Mouse (Mus musculus): ENCODE data around the gene Gm44503. TPM values are rescaled to one million over a fixed set of nuclear protein-coding genes. Genes with fewer than 3 reads are reported as not detected.

Gene Gm44503
- polyA plus RNA-seq, 1 experiment from 2014 or later, result not detected

DNA sequence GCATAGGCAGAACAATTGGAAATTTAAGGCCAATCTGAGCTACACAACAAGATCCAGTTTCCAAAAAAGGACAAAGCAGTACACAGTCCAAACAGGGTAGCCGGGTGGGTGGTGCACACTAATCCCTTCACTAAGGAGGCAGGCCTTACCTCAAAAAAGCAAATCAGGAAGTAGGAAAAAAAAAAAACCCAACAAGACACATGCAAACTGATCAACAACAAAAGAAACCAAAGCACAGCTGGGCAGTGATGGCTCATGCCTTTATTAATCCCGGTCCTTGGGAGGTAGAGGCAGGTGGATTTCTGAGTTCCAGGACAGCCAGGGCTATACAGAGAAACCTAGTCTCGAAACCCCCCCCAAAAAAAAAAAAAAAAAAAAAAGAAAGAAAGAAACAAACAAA is 29.1 kb downstream of the Gm44503 start:
- H3K9me3 ChIP-seq (replicated peaks; ENCODE audit: control insufficient read depth, low read length, poor library complexity, severe bottlenecking), result no peaks in the 10 kb centered on the region
- no peak overlapping the region for H3K27ac ChIP-seq (ENCODE audit: low read length)
- no peak overlapping the region for H3K4me3 ChIP-seq (ENCODE audit: low read depth, low read length)
- no peak overlapping the region for H3K4me2 ChIP-seq (ENCODE audit: low read length)
- H3K36me3 ChIP-seq (ENCODE audit: control insufficient read depth, insufficient read depth, low read length), result no peaks in the 10 kb centered on the region
- no peaks in the 10 kb centered on the region for H3K27me3 ChIP-seq (ENCODE audit: control insufficient read depth, insufficient read depth, low read depth, low read length)
- 67% methylated on average over 3 of the region's 3 CpGs for WGBS
- no peak for ATAC-seq
- no peak overlapping the region for H3K9ac ChIP-seq (ENCODE audit: low read depth, low read length)
- H3K4me1 ChIP-seq (ENCODE audit: control insufficient read depth, insufficient read depth, low read length), result peaks cover 17% of the 10 kb centered on the region

DNA sequence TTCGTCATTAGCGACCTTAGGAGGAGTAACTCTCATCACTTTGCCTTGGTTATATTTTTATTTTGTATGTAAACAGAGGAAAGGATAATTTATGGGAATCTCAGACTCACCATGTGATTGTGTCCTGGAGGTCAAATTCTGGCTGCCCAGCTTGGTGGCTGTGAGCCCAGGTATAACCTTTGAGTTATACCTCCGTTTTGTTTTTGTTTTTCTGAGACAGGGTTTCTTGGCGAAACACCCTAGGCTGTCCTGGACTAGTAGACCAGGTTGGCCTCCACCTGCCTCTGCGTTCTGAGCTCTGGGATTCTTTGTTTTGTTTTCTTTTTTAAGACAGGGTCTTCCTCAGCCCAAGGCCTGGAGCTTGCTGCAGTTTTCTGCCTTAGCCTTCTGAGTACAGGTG is 30.1 kb downstream of the Gm44503 start:
- 90% methylated on average over 5 of the region's 5 CpGs for WGBS
- no peaks in the 10 kb centered on the region for H3K9me3 ChIP-seq (replicated peaks; ENCODE audit: control insufficient read depth, low read length, poor library complexity, severe bottlenecking)
- H3K27me3 ChIP-seq (ENCODE audit: control insufficient read depth, insufficient read depth, low read depth, low read length), result no peaks in the 10 kb centered on the region
- H3K4me2 ChIP-seq (ENCODE audit: low read length), result no peak overlapping the region
- H3K4me1 ChIP-seq (ENCODE audit: control insufficient read depth, insufficient read depth, low read length), result peaks cover 17% of the 10 kb centered on the region
- no peak overlapping the region for H3K9ac ChIP-seq (ENCODE audit: low read depth, low read length)
- no peak overlapping the region for H3K4me3 ChIP-seq (ENCODE audit: low read depth, low read length)
- H3K27ac ChIP-seq (ENCODE audit: low read length), result no peak overlapping the region
- H3K36me3 ChIP-seq (ENCODE audit: control insufficient read depth, insufficient read depth, low read length), result no peaks in the 10 kb centered on the region
- ATAC-seq, result no peak

DNA sequence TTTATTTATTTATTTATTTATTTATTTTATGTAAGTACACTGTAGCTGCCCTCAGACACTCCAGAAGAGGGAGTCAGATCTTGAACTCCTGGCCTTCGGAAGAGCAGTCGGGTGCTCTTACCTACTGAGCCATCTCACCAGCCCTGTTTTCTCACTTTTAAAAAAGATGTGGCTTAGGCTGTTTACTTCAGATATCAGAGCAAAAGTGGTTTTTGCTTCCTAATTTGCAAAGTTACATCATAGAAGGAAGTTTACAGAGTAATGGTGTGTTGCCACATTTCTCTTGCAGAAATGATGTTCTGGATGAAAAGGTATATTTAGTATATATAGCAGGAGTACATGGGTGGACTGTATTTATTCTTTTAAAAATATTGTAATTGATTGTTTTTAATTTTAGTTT is 32.8 kb downstream of the Gm44503 start:
- Histone ChIP-seq H3K4me2 (ENCODE audit: low read length) (no peak overlapping the region), H3K4me3 (ENCODE audit: low read depth, low read length) (no peak overlapping the region), H3K27me3 (ENCODE audit: control insufficient read depth, insufficient read depth, low read depth, low read length) (no peaks in the 10 kb centered on the region), H3K36me3 (ENCODE audit: control insufficient read depth, insufficient read depth, low read length) (no peaks in the 10 kb centered on the region), H3K27ac (ENCODE audit: low read length) (no peak overlapping the region), H3K9me3 (replicated peaks; ENCODE audit: control insufficient read depth, low read length, poor library complexity, severe bottlenecking) (no peaks in the 10 kb centered on the region), H3K9ac (ENCODE audit: low read depth, low read length) (no peak overlapping the region), H3K4me1 (ENCODE audit: control insufficient read depth, insufficient read depth, low read length) (peaks cover 5% of the 10 kb centered on the region)
- WGBS, result 90% methylated on average over 2 of the region's 2 CpGs
- no peak for ATAC-seq

DNA sequence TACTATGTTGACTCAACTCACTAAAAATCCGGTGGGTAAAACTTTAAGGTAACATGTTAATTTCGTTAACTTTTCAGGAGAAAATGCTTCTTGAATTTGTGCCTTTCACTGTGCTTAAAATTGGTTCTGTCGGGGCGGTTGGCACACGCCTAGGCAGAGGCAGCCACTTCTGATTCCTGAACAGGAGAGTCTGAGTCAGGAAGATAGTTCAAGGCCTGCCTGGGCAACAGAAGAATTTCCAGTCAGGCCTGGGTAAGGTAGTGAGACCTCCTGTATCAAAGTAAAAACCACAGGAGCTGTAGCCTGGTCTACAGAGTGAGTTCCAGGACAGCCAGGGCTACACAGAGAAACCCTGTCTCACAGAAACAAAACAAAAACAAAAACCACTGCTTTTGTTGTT is 33.9 kb downstream of the Gm44503 start:
- WGBS, result 90% methylated on average over 5 of the region's 5 CpGs
- no peaks in the 10 kb centered on the region for H3K9me3 ChIP-seq (replicated peaks; ENCODE audit: control insufficient read depth, low read length, poor library complexity, severe bottlenecking)

DNA sequence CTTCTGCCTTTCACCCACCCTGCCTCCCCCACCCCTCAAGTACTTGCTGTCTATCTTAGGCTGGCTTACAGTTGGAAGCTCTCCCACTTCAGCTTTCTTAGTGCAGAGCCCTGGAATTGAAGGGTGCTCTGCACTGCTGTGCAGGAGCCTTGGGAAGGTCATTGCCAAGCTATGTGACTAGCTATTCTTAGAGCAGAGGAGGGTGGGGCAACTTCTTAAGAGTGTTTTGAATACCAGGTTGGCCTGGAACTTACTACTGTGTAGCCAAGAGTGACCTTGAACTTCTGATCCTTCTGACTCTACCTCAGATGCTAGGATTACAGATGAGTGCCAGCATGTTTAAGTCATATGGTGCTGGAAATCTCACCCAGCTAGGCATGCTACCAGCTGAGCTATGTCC is 37.5 kb downstream of the Gm44503 start:
- no peaks in the 10 kb centered on the region for H3K27me3 ChIP-seq (ENCODE audit: control insufficient read depth, insufficient read depth, low read depth, low read length)
- H3K4me1 ChIP-seq (ENCODE audit: control insufficient read depth, insufficient read depth, low read length), result no peaks in the 10 kb centered on the region
- H3K36me3 ChIP-seq (ENCODE audit: control insufficient read depth, insufficient read depth, low read length), result 0 out of 2 replicates have a peak, but pooled peaks cover 3% of the 10 kb centered on the region
- no peak overlapping the region for H3K27ac ChIP-seq (ENCODE audit: low read length)
- ATAC-seq, result no peak
- H3K4me2 ChIP-seq (ENCODE audit: low read length), result no peak overlapping the region
- no peaks in the 10 kb centered on the region for H3K9me3 ChIP-seq (replicated peaks; ENCODE audit: control insufficient read depth, low read length, poor library complexity, severe bottlenecking)
- no peak overlapping the region for H3K9ac ChIP-seq (ENCODE audit: low read depth, low read length)
- H3K4me3 ChIP-seq (ENCODE audit: low read depth, low read length), result no peak overlapping the region

More for the DNA sequence above, 33.9 kb downstream of the Gm44503 start:
- Histone ChIP-seq H3K4me1 (ENCODE audit: control insufficient read depth, insufficient read depth, low read length) (no peaks in the 10 kb centered on the region), H3K36me3 (ENCODE audit: control insufficient read depth, insufficient read depth, low read length) (0 out of 2 replicates have a peak, but pooled peaks cover under 1% of the 10 kb centered on the region), H3K4me2 (ENCODE audit: low read length) (no peak overlapping the region), H3K9ac (ENCODE audit: low read depth, low read length) (no peak overlapping the region), H3K27me3 (ENCODE audit: control insufficient read depth, insufficient read depth, low read depth, low read length) (no peaks in the 10 kb centered on the region), H3K27ac (ENCODE audit: low read length) (no peak overlapping the region), H3K4me3 (ENCODE audit: low read depth, low read length) (no peak overlapping the region)
- no peak for ATAC-seq

DNA sequence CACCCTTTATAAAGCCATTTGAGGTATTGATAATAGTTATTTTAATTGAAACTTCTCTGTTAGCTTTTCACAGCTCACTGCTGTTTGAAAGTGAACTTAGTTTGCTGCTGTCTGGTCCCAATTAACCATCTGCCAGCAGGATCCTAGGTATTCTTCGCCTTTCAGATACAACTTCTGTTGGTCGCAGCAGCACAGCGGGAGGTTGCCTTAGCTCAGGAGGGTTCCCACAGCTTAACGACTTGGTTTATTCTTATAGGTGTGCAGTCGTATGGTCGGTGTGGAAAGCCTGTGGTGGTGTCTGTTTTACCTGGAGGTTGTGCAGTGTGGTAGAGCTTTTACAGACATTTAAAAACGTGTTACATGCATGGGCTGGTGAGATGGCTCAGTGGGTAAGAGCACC is 38.2 kb downstream of the Gm44503 start:
- Histone ChIP-seq H3K4me1 (ENCODE audit: control insufficient read depth, insufficient read depth, low read length) (no peaks in the 10 kb centered on the region), H3K4me2 (ENCODE audit: low read length) (no peak overlapping the region), H3K27ac (ENCODE audit: low read length) (no peak overlapping the region), H3K27me3 (ENCODE audit: control insufficient read depth, insufficient read depth, low read depth, low read length) (no peaks in the 10 kb centered on the region), H3K9ac (ENCODE audit: low read depth, low read length) (no peak overlapping the region), H3K9me3 (replicated peaks; ENCODE audit: control insufficient read depth, low read length, poor library complexity, severe bottlenecking) (no peaks in the 10 kb centered on the region), H3K36me3 (ENCODE audit: control insufficient read depth, insufficient read depth, low read length) (0 out of 2 replicates have a peak, but pooled peaks cover 3% of the 10 kb centered on the region), H3K4me3 (ENCODE audit: low read depth, low read length) (no peak overlapping the region)
- 60% methylated on average over 7 of the region's 7 CpGs for WGBS
- ATAC-seq, result no peak

DNA sequence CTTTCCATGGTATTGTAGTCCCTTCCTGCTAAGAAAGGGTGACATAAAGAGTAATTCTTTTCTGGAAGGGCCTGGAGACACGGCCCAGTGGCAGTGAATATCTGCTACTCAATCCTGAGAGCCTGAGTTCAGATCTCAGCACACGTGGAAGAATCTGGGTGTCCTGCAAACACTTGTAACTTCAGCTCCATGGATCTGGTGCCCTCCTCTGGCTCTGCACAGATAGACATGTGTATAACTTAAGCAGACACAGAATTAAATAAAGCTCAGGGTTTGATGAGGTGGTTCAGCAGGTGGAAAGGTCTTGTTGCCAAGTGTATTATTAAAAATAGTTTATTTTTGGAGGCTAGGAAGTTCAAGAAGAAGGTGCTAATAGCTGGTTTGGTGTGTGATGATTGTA is 41.8 kb downstream of the Gm44503 start:
- no peak overlapping the region for H3K27ac ChIP-seq (ENCODE audit: low read length)
- WGBS, result 77% methylated on average over 2 of the region's 2 CpGs
- no peaks in the 10 kb centered on the region for H3K9me3 ChIP-seq (replicated peaks; ENCODE audit: control insufficient read depth, low read length, poor library complexity, severe bottlenecking)
- no peaks in the 10 kb centered on the region for H3K27me3 ChIP-seq (ENCODE audit: control insufficient read depth, insufficient read depth, low read depth, low read length)
- peaks cover 6% of the 10 kb centered on the region for H3K36me3 ChIP-seq (ENCODE audit: control insufficient read depth, insufficient read depth, low read length)
- no peaks in the 10 kb centered on the region for H3K4me1 ChIP-seq (ENCODE audit: control insufficient read depth, insufficient read depth, low read length)
- H3K9ac ChIP-seq (ENCODE audit: low read depth, low read length), result no peak overlapping the region
- no peak overlapping the region for H3K4me3 ChIP-seq (ENCODE audit: low read depth, low read length)
- no peak overlapping the region for H3K4me2 ChIP-seq (ENCODE audit: low read length)
- no peak for ATAC-seq

DNA sequence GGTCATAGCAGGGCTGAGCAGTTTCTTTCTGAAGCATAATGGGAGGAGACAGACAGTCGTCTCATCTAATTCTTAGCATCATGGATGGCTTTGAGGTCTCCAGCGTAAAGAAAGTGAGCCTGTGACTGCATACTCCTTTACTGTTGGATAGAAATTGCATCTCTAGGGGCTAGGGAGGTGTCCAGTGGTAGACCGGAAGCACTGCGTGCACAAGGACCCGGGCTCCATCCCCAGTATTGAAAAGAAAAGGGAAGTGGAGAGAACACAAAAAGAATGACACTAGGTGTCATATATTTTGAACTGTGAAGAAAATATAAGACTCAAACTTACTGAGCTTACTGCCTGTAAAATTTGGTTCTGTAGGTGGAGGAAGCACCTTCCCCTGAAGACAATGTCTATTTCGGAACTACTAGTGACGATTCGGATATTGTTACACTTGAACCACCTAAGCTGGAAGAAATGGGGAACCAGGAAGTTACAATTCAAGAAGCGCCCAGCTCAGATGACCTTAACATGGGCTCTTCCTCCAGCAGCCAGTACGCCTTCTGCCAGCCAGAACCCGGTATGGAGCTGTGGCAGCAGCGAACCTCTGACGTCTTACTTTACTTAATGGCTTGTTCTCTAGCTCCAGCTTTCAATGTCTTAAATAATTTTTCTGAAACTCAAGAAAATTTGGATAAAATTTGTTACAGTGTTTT is 42.8 kb downstream of the Gm44503 start:
- H3K4me3 ChIP-seq (ENCODE audit: low read depth, low read length), result no peak overlapping the region
- 90% methylated on average over 13 of the region's 13 CpGs for WGBS
- no peak for ATAC-seq
- H3K4me2 ChIP-seq (ENCODE audit: low read length), result no peak overlapping the region
- H3K36me3 ChIP-seq (ENCODE audit: control insufficient read depth, insufficient read depth, low read length), result peaks cover 11% of the 10 kb centered on the region
- H3K4me1 ChIP-seq (ENCODE audit: control insufficient read depth, insufficient read depth, low read length), result no peaks in the 10 kb centered on the region
- no peak overlapping the region for H3K27ac ChIP-seq (ENCODE audit: low read length)
- H3K27me3 ChIP-seq (ENCODE audit: control insufficient read depth, insufficient read depth, low read depth, low read length), result no peaks in the 10 kb centered on the region
- H3K9ac ChIP-seq (ENCODE audit: low read depth, low read length), result no peak overlapping the region
- H3K9me3 ChIP-seq (replicated peaks; ENCODE audit: control insufficient read depth, low read length, poor library complexity, severe bottlenecking), result no peaks in the 10 kb centered on the region

DNA sequence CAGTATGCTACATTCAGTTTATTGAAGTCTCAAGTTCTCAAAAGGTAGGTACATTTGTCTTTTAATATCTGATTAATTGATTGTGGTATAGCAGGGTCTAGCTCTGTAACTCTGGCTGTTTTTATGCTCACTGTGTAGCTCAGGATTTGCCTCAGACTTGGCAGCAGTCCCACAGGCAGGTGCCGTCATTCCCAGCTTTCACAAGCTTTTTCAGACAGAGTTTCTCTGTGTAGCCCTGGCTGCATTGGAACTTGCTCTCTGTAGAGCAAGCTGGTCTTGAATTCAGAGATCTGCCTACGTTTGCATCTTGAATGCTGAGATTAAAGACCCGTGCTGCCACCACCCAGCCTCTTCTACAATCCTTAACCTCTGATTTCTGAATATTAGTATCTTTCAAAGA is 43.5 kb downstream of the Gm44503 start:
- no peak for ATAC-seq
- no peaks in the 10 kb centered on the region for H3K9me3 ChIP-seq (replicated peaks; ENCODE audit: control insufficient read depth, low read length, poor library complexity, severe bottlenecking)
- H3K27ac ChIP-seq (ENCODE audit: low read length), result no peak overlapping the region
- no peaks in the 10 kb centered on the region for H3K27me3 ChIP-seq (ENCODE audit: control insufficient read depth, insufficient read depth, low read depth, low read length)
- H3K36me3 ChIP-seq (ENCODE audit: control insufficient read depth, insufficient read depth, low read length), result peaks cover 11% of the 10 kb centered on the region
- H3K4me2 ChIP-seq (ENCODE audit: low read length), result no peak overlapping the region
- no peak overlapping the region for H3K4me3 ChIP-seq (ENCODE audit: low read depth, low read length)
- H3K4me1 ChIP-seq (ENCODE audit: control insufficient read depth, insufficient read depth, low read length), result no peaks in the 10 kb centered on the region
- 62% methylated on average over 3 of the region's 3 CpGs for WGBS
- H3K9ac ChIP-seq (ENCODE audit: low read depth, low read length), result no peak overlapping the region
